8 mouse cellular contexts compared by ENCODE assay signal in genomic region chr13:73732742-73733700, GRCm38 (mm10). TPM values are rescaled to one million over a fixed set of nuclear protein-coding genes. Genes with fewer than 3 reads are reported as not detected.
DNase-seq lines count a peak whose midpoint lies in the region; ATAC-seq and TF ChIP-seq lines count a peak whose summit lies in the region.

Gene Slc12a7 (plus strand): TSS chr13:73733094.

- peak within 1 kb of the TSS; percentile 25; the same call in 1 of the 2 replicates for H3K9ac ChIP-seq in kidney, embryonic 14.5 days (ENCODE audit: low read depth, low read length)
- peak within 1 kb of the TSS; percentile 43 for H3K9ac ChIP-seq in limb, embryonic 14.5 days (ENCODE audit: low read depth, low read length, severe bottlenecking)

- WGBS in kidney, embryonic 14.5 days, result 5% methylated on average over 48 of the region's 48 CpGs
- WGBS in limb, embryonic 14.5 days, result 4% methylated on average over 43 of the region's 48 CpGs

- peak within 1 kb of the TSS; percentile 57 for H3K4me2 ChIP-seq in kidney, embryonic 14.5 days (replicated peaks; ENCODE audit: low read depth, low read length)
- peak within 1 kb of the TSS; percentile 71 for H3K4me2 ChIP-seq in limb, embryonic 14.5 days (replicated peaks; ENCODE audit: low read depth, low read length, severe bottlenecking)

- ATAC-seq in kidney, embryonic 14.5 days (ENCODE audit: low FRiP score, low TSS enrichment), result peak; percentile 72
- ATAC-seq in limb, embryonic 14.5 days (ENCODE audit: low FRiP score, low read depth), result 0 out of 2 replicates have a peak, but pooled peaks have one; percentile 27
- ATAC-seq in monocyte, adult 5-6 weeks (replicated peaks; ENCODE audit: insufficient number of reproducible peaks, low FRiP score, low TSS enrichment, poor library complexity, severe bottlenecking), result no peak

- H3K4me1 ChIP-seq in kidney, embryonic 14.5 days (ENCODE audit: control insufficient read depth, insufficient read depth, low read length), result 0 out of 2 replicates have a peak, but pooled peaks cover 5% of the 10 kb centered on the region
- peaks cover 8% of the 10 kb centered on the region for H3K4me1 ChIP-seq in limb, embryonic 14.5 days (ENCODE audit: control insufficient read depth, insufficient read depth, low read length)

- TF ChIP-seq POLR2A in limb, embryonic 14.5 days (IDR thresholded peaks at IDR 0.05; ENCODE audit: borderline replicate concordance, extremely low read depth, insufficient read depth, insufficient read length), result no peak

- no peak within 1 kb of the TSS for H3K27ac ChIP-seq in kidney, embryonic 14.5 days (ENCODE audit: low read depth, low read length)
- H3K27ac ChIP-seq in limb, embryonic 14.5 days (replicated peaks; ENCODE audit: low read depth, low read length), result no peak within 1 kb of the TSS

- intact Hi-C loops in heart, postnatal 14 days (cut with DNase I), result no loop called here

- H3K9me3 ChIP-seq in kidney, embryonic 14.5 days (ENCODE audit: control insufficient read depth, low read length), result no peaks in the 10 kb centered on the region
- H3K9me3 ChIP-seq in limb, embryonic 14.5 days (ENCODE audit: control insufficient read depth, low read length), result no peaks in the 10 kb centered on the region

- peak within 1 kb of the TSS; percentile 36 for H3K4me3 ChIP-seq in kidney, embryonic 14.5 days (ENCODE audit: low read length)
- H3K4me3 ChIP-seq in limb, embryonic 14.5 days (replicated peaks; ENCODE audit: low read length), result peak within 1 kb of the TSS; percentile 36

- peaks cover 11% of the 10 kb centered on the region; the same call in 1 of the 2 replicates for H3K27me3 ChIP-seq in kidney, embryonic 14.5 days (ENCODE audit: control insufficient read depth, insufficient read depth, low read length)
- 0 out of 2 replicates have a peak, but pooled peaks cover 8% of the 10 kb centered on the region for H3K27me3 ChIP-seq in limb, embryonic 14.5 days (ENCODE audit: control insufficient read depth, insufficient read depth, low read length)

- no peak for DNase-seq in kidney, adult 18-20 months
- DNase-seq in embryo, embryonic 9.5 days (ENCODE audit: extremely low spot score), result peak; percentile 58
- peak; percentile 58 for DNase-seq in heart, postnatal 14 days
- no peak for DNase-seq in limb, embryonic 14.5 days (ENCODE audit: low spot score)
- no peak for DNase-seq in left cerebral cortex, adult 8-10 months (ENCODE audit: low spot score in 2 of 2)
- no peak for DNase-seq in natural killer cell, adult 2 months (ENCODE audit: low spot score in 2 of 2)

- no peaks in the 10 kb centered on the region for H3K36me3 ChIP-seq in kidney, embryonic 14.5 days (ENCODE audit: control insufficient read depth, insufficient read depth, low read length)
- H3K36me3 ChIP-seq in limb, embryonic 14.5 days (ENCODE audit: control insufficient read depth, insufficient read depth, low read length), result no peaks in the 10 kb centered on the region

RNA-seq across cellular contexts. Expression of gene Slc12a7, which starts in this region (rescaled TPM):
- polyA plus RNA-seq in kidney, embryonic 14.5 days (2014; fragmentation: Nextera tagmentation; extraction: Ambion mirVana), result 12.9 and 28.7 TPM in 2 replicates
- 100 to 1,000 TPM; 151 to 165 TPM for total RNA-seq in heart, postnatal 14 days (2021)
- 32.8 and 45.4 TPM in 2 replicates for polyA plus RNA-seq in limb, embryonic 14.5 days (2012; rRNA removed)
- polyA plus RNA-seq in limb, embryonic 14.5 days (2014; fragmentation: Nextera tagmentation; extraction: Ambion mirVana), result 16.5 and 19.7 TPM in 2 replicates
- 13.8 to 45.3 TPM (median 22.3 TPM) in 3 replicates for total RNA-seq in monocyte, adult 5-6 weeks (2017)
- 10 to 100 TPM in 1 of 4 experiments, 1 to 10 TPM in 3; 3.5 to 10.8 (median 5.5) TPM for total RNA-seq in left cerebral cortex, adult 8-10 months (2022)

Comparison
In these comparisons a context has a peak if more than half of its experiments do, and no peak if none do; other contexts are left out.
1. DNase-seq: peak in embryo, embryonic 9.5 days (single experiment) and heart, postnatal 14 days (2 of 2); none in kidney, adult 18-20 months (single experiment), limb, embryonic 14.5 days (single experiment), left cerebral cortex, adult 8-10 months (0 of 2) and natural killer cell, adult 2 months (0 of 2).